Mouse (Mus musculus) stomach, embryonic 15.5 days (tissue): ENCODE measurements around the gene Alg14. TPM values are rescaled to one million over a fixed set of nuclear protein-coding genes. Genes with fewer than 3 reads are reported as not detected.
A peak's percentile ranks its signal among the peaks of the same experiment; 100 is the strongest.

ENCODE experiments used
- ATAC-seq: fragments of 200-750 bp; cut with Nextera tagmentation; 2 replicates; pipeline ENCODE4 v1.8.0; 2017; ENCODE audit warnings: low read depth, moderate number of reproducible peaks, moderate TSS enrichment; ENCODE audit not compliant: insufficient read depth, low FRiP score
- H3K27ac ChIP-seq: fragments of 300-500 bp; sonication (generic); 2 replicates; pipeline ENCODE4 v1.5.1; 2015; ENCODE audit warnings: mild to moderate bottlenecking, inconsistent platforms
- H3K27me3 ChIP-seq: fragments of 300-500 bp; sonication (generic); replicated peaks from 2 replicates; pipeline ENCODE4 v1.6.1; 2015; ENCODE audit warnings: inconsistent platforms
- H3K36me3 ChIP-seq: fragments of 300-500 bp; sonication (generic); 2 replicates; pipeline ENCODE4 v1.6.1; 2015; ENCODE audit warnings: inconsistent platforms
- H3K4me1 ChIP-seq: fragments of 300-500 bp; sonication (generic); 2 replicates; pipeline ENCODE4 v1.6.1; 2015; ENCODE audit warnings: inconsistent platforms
- H3K4me2 ChIP-seq: fragments of 300-500 bp; sonication (generic); 2 replicates; pipeline ENCODE4 v1.6.1; 2015; ENCODE audit warnings: mild to moderate bottlenecking, inconsistent platforms
- H3K4me3 ChIP-seq: fragments of 300-500 bp; sonication (generic); replicated peaks from 2 replicates; pipeline ENCODE4 v1.5.1; 2015; ENCODE audit warnings: inconsistent platforms
- H3K9ac ChIP-seq: fragments of 300-500 bp; sonication (generic); 2 replicates; pipeline ENCODE4 v1.6.1; 2015; ENCODE audit warnings: inconsistent platforms
- H3K9me3 ChIP-seq: fragments of 300-500 bp; sonication (generic); 2 replicates; pipeline ENCODE4 v1.6.1; 2016; ENCODE audit warnings: inconsistent platforms
- WGBS: fragments of 180-500 bp; shearing (Covaris S2); methylation state at CpG from one replicate; pipeline ENCODE4 v1.1.7; 2015; 5-methylcytosine and 5-hydroxymethylcytosine counted together
- polyA plus RNA-seq: library from polyadenylated mRNA; unstranded; fragments of >200 nt; fragmentation: Nextera tagmentation; extraction: Ambion mirVana; gene quantifications from 2 replicates; pipeline ENCODE4 v1.2.1, GENCODE M21; 2015

The Alg14 gene
- polyA plus RNA-seq, 1 experiment from 2014 or later, result 44.1 TPM

- Histone ChIP-seq H3K27me3 (no peaks in the 10 kb centered on the region), H3K4me1 (peaks cover 10% of the 10 kb centered on the region), H3K27ac (no peak overlapping the region), H3K9ac (no peak overlapping the region), H3K4me2 (no peak overlapping the region), H3K9me3 (no peaks in the 10 kb centered on the region), H3K4me3 (no peak overlapping the region), H3K36me3 (no peaks in the 10 kb centered on the region)
- 82% methylated on average over 8 of the region's 8 CpGs for WGBS
- no peak for ATAC-seq
Measured at GRCm38 (mm10) chr3:121371527-121372220, 80.1 kb downstream of the Alg14 start.

- WGBS, result 43% methylated on average over 9 of the region's 9 CpGs
- H3K4me1 ChIP-seq, result peaks cover 10% of the 10 kb centered on the region
- no peak overlapping the region for H3K4me3 ChIP-seq
- H3K27me3 ChIP-seq, result no peaks in the 10 kb centered on the region
- H3K4me2 ChIP-seq, result no peak overlapping the region
- peak; percentile 53 for ATAC-seq
- no peak overlapping the region for H3K9ac ChIP-seq
- H3K9me3 ChIP-seq, result no peaks in the 10 kb centered on the region
- H3K36me3 ChIP-seq, result no peaks in the 10 kb centered on the region
- no peak overlapping the region for H3K27ac ChIP-seq
Measured at GRCm38 (mm10) chr3:121373897-121374441, 82.4 kb downstream of the Alg14 start.

- H3K27me3 ChIP-seq, result no peaks in the 10 kb centered on the region
- 46% methylated on average over 7 of the region's 7 CpGs for WGBS
- H3K9ac ChIP-seq, result no peak overlapping the region
- H3K9me3 ChIP-seq, result no peaks in the 10 kb centered on the region
- H3K4me2 ChIP-seq, result no peak overlapping the region
- no peak overlapping the region for H3K27ac ChIP-seq
- H3K4me1 ChIP-seq, result peaks cover 6% of the 10 kb centered on the region
- ATAC-seq, result no peak
- H3K4me3 ChIP-seq, result no peak overlapping the region
- H3K36me3 ChIP-seq, result no peaks in the 10 kb centered on the region
Measured at GRCm38 (mm10) chr3:121375541-121376129, 84.1 kb downstream of the Alg14 start.

DNA sequence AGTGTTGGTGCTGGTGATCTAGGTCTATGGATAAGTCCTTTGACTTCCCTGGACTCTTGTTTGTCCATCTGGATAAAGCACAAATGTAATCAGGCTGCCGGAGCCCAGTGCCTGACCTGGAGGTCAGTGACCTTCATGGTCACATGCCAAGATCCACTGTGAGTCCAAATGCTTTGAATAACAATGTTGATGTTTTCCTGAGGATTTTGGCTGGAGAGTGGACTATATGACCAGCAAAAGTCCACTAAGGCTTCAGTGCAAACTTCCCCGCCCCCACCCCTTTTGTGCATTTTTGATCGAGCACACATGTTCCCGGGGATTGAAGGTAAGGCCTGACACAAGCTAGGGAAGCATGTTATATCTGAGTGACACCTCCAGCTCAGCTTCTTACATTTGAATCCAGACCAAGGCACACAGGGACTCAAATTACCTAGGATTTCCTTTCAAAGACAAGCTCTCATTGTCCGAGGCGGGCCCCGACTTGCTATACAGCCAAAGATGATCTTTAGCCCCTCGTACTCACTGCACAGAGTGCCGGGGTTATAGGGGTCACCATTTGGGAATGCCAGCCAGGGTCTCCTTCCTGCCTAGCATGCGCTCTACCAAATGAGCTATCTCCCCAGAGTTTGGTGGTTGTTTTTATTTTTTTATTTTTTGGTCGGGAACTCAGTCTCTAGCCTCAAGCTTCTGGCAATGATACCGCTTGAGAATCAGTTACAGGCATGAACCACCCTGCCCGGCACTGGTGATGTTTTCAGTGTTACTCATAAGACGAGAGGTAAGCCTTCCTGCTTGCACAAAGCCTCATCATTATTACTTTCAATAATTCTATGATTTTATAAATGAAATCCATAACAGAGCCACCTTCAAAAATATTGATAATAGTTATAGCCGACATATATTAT is 87.4 kb downstream of the Alg14 start:
- 64% methylated on average over 15 of the region's 15 CpGs for WGBS
- no peak for ATAC-seq
- H3K27ac ChIP-seq, result no peak overlapping the region

GRCm38 (mm10) chr3:121379699-121380098 is 88.1 kb downstream of the Alg14 start:
- 76% methylated on average over 5 of the region's 5 CpGs for WGBS
- H3K27ac ChIP-seq, result no peak overlapping the region
- H3K36me3 ChIP-seq, result no peaks in the 10 kb centered on the region
- no peaks in the 10 kb centered on the region for H3K4me1 ChIP-seq
- H3K9me3 ChIP-seq, result no peaks in the 10 kb centered on the region
- H3K4me3 ChIP-seq, result no peak overlapping the region
- no peak overlapping the region for H3K9ac ChIP-seq
- no peak for ATAC-seq
- no peak overlapping the region for H3K4me2 ChIP-seq
- H3K27me3 ChIP-seq, result no peaks in the 10 kb centered on the region

More for the DNA sequence above, 87.4 kb downstream of the Alg14 start:
- Histone ChIP-seq H3K4me2 (no peak overlapping the region), H3K4me3 (no peak overlapping the region), H3K9ac (no peak overlapping the region), H3K4me1 (peaks cover 1% of the 10 kb centered on the region; the same call in 1 of the 2 replicates), H3K36me3 (no peaks in the 10 kb centered on the region), H3K9me3 (no peaks in the 10 kb centered on the region), H3K27me3 (no peaks in the 10 kb centered on the region)

DNA sequence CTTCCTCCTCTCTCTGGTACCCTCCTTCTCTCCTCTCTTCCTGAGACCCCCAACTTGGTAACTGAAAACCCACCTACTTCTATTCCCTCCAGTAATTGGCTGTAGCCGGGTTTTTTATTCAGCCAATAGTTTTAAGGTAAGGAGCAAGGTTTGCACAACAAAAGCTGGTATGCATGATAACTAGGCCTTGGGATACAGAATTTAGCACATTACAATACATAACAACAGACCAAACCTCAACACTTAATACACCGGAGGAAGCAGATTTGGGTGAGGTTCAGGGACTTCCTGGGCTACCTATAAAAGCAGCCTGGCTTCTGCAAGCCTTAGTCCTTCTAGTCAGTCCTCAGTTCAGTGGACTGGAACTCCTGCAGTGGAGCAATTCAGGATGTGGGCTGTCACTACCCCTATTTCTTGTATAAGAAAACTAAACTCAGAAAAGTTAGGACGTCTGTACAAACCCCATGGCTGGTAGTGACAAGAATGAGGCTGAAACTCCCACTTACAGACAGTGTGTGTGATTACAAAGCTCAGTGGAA is 96.0 kb downstream of the Alg14 start:
- Histone ChIP-seq H3K4me3 (no peak overlapping the region), H3K36me3 (no peaks in the 10 kb centered on the region), H3K4me2 (no peak overlapping the region), H3K27ac (no peak overlapping the region), H3K9ac (no peak overlapping the region), H3K9me3 (no peaks in the 10 kb centered on the region), H3K27me3 (no peaks in the 10 kb centered on the region), H3K4me1 (peaks cover 5% of the 10 kb centered on the region; the same call in 1 of the 2 replicates)
- WGBS, result 77% methylated on average over 3 of the region's 3 CpGs
- ATAC-seq, result no peak

DNA sequence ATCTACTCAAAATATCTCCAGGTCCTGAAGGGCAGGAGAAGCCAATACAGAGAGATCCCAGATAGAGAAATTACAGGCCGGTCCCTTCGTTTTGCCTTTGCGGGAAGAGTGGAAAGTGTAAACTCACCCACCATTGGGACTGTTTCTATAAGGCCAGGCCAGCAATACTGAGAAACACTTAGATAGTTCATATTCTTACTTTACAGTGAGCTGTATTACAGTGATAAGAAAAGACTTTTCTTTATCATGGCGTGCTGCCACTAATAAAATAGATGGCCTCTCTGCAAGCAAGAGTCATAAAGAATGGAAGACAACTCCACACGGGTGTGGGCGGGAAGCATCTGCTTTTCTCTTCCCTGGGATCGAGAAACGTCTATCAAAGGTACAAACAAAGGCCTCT is 97.8 kb downstream of the Alg14 start:
- no peaks in the 10 kb centered on the region for H3K27me3 ChIP-seq
- H3K4me1 ChIP-seq, result peaks cover 5% of the 10 kb centered on the region; the same call in 1 of the 2 replicates
- H3K27ac ChIP-seq, result peak overlapping the region; percentile 71; the same call in 1 of the 2 replicates
- H3K4me2 ChIP-seq, result no peak overlapping the region
- H3K9ac ChIP-seq, result no peak overlapping the region
- 65% methylated on average over 8 of the region's 8 CpGs for WGBS
- no peaks in the 10 kb centered on the region for H3K9me3 ChIP-seq
- H3K36me3 ChIP-seq, result no peaks in the 10 kb centered on the region
- H3K4me3 ChIP-seq, result no peak overlapping the region
- ATAC-seq, result no peak

GRCm38 (mm10) chr3:121389860-121390530 is 98.4 kb downstream of the Alg14 start:
- no peak overlapping the region for H3K4me3 ChIP-seq
- H3K4me1 ChIP-seq, result peaks cover 5% of the 10 kb centered on the region; the same call in 1 of the 2 replicates
- no peak for ATAC-seq
- H3K9ac ChIP-seq, result no peak overlapping the region
- 21% methylated on average over 17 of the region's 17 CpGs for WGBS
- H3K9me3 ChIP-seq, result no peaks in the 10 kb centered on the region
- peak overlapping the region; percentile 71 for H3K27ac ChIP-seq
- peak overlapping the region; percentile 37 for H3K4me2 ChIP-seq
- H3K36me3 ChIP-seq, result no peaks in the 10 kb centered on the region
- no peaks in the 10 kb centered on the region for H3K27me3 ChIP-seq

- ATAC-seq, result 0 out of 2 replicates have a peak, but pooled peaks have one; percentile 44
- peak overlapping the region; percentile 71 for H3K27ac ChIP-seq
- H3K27me3 ChIP-seq, result no peaks in the 10 kb centered on the region
- no peaks in the 10 kb centered on the region for H3K36me3 ChIP-seq
- H3K4me1 ChIP-seq, result peaks cover 5% of the 10 kb centered on the region; the same call in 1 of the 2 replicates
- no peak overlapping the region for H3K4me3 ChIP-seq
- H3K9ac ChIP-seq, result no peak overlapping the region
- 42% methylated on average over 7 of the region's 7 CpGs for WGBS
- no peaks in the 10 kb centered on the region for H3K9me3 ChIP-seq
- 0 out of 2 replicates have a peak overlapping the region, but pooled peaks have one; percentile 37 for H3K4me2 ChIP-seq
Measured at GRCm38 (mm10) chr3:121390724-121391123, 99.2 kb downstream of the Alg14 start.

DNA sequence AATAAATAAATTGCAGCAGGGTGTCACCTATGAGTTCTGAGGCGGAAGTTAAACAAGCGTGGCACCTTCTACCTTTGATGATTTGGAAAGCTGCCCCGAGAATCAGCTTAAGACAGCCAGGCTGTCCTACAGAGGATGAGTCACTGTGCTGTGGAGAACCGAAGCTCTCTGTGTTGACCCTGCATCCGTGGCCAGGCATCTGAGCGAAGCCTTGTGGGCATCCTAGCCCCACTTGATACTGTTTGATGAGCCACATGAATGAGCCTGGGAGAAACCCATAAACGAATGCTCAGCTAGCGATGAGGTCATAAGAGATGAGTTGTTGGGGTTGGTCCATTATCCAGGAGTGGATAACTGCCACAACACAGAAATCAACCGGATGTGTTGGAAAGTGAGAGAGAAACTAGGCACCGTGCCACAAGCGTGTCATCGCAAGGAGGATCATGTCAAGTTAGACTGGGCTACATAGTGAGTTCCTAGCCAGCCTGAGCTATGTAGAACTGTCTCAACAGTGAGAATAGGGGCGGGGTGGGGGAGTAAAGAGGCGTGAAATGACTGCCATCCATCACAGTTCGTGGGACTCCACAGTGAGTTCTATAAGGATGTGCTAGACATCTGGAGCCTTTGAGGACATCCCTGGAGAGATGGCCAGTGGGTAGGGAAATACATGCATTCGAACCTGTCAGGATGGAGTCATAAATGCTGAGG is 104.2 kb downstream of the Alg14 start:
- no peak overlapping the region for H3K4me2 ChIP-seq
- H3K4me1 ChIP-seq, result peaks cover 2% of the 10 kb centered on the region; the same call in 1 of the 2 replicates
- ATAC-seq, result peak; percentile 52; the same call in 1 of the 2 replicates
- H3K27me3 ChIP-seq, result no peaks in the 10 kb centered on the region
- WGBS, result 63% methylated on average over 16 of the region's 16 CpGs
- no peak overlapping the region for H3K4me3 ChIP-seq
- H3K27ac ChIP-seq, result peak overlapping the region; percentile 35; the same call in 1 of the 2 replicates
- no peaks in the 10 kb centered on the region for H3K36me3 ChIP-seq
- H3K9me3 ChIP-seq, result no peaks in the 10 kb centered on the region
- no peak overlapping the region for H3K9ac ChIP-seq
